Mouse (Mus musculus): ENCODE results near the gene Specc1. TPM values are rescaled to one million over a fixed set of nuclear protein-coding genes. Genes with fewer than 3 reads are reported as not detected.

Specc1 gene
- total RNA-seq, 2 experiments from 2014 or later, result 4.4 to 6.3 TPM

Other genes with a start within 250 kb of the Specc1 start
- gene Slc5a10, start 235.9 kb upstream of the Specc1 start, total RNA-seq (2021), result not detected
- gene Prpsap2, start 194.7 kb upstream of the Specc1 start, total RNA-seq (2021), result 10 to 100 TPM; 25.1 to 27.9 TPM
- 10 to 100 TPM; 28.3 to 33.8 TPM for gene Ulk2, start 101.7 kb upstream of the Specc1 start, total RNA-seq (2021)
- 10 to 100 TPM; 25.3 to 26.0 TPM for gene Akap10, start 26.5 kb upstream of the Specc1 start, total RNA-seq (2021)